Mouse (Mus musculus) midbrain, embryonic 12.5 days (tissue): Measurements from ENCODE around the gene Ezr. TPM values are rescaled to one million over a fixed set of nuclear protein-coding genes. Genes with fewer than 3 reads are reported as not detected.

ENCODE experiments used
- ATAC-seq: fragments of 200-750 bp; cut with Nextera tagmentation; 2 replicates; pipeline ENCODE4 v1.8.0; 2017; ENCODE audit warnings: low read depth, moderate TSS enrichment, moderate library complexity; ENCODE audit not compliant: low FRiP score
- H3K27ac ChIP-seq: fragments of 300-500 bp; sonication (generic); replicated peaks from 2 replicates; pipeline ENCODE4 v1.5.1; 2016; ENCODE audit warnings: mild to moderate bottlenecking
- H3K27me3 ChIP-seq: fragments of 300-500 bp; sonication (generic); 2 replicates; pipeline ENCODE4 v1.6.1; 2016; ENCODE audit warnings: mild to moderate bottlenecking
- H3K36me3 ChIP-seq: fragments of 300-500 bp; sonication (generic); 2 replicates; pipeline ENCODE4 v1.6.1; 2016
- H3K4me1 ChIP-seq: fragments of 300-500 bp; sonication (generic); 2 replicates; pipeline ENCODE4 v1.6.1; 2016
- H3K4me2 ChIP-seq: fragments of 300-500 bp; sonication (generic); replicated peaks from 2 replicates; pipeline ENCODE4 v1.6.1; 2016; ENCODE audit warnings: mild to moderate bottlenecking, moderate library complexity
- H3K4me3 ChIP-seq: fragments of 300-500 bp; sonication (generic); 2 replicates; pipeline ENCODE4 v1.5.1; 2016; ENCODE audit warnings: mild to moderate bottlenecking
- H3K9ac ChIP-seq: fragments of 300-500 bp; sonication (generic); replicated peaks from 2 replicates; pipeline ENCODE4 v1.6.1; 2016; ENCODE audit warnings: mild to moderate bottlenecking, moderate library complexity
- H3K9me3 ChIP-seq: fragments of 300-500 bp; sonication (generic); 2 replicates; pipeline ENCODE4 v1.6.1; 2016; ENCODE audit warnings: mild to moderate bottlenecking
- WGBS: fragments of 180-500 bp; shearing (Covaris S2); methylation state at CpG from one replicate; pipeline ENCODE4 v1.1.7; 2016; 5-methylcytosine and 5-hydroxymethylcytosine counted together
- polyA plus RNA-seq: library from polyadenylated mRNA; unstranded; fragments of >200 nt; fragmentation: Nextera tagmentation; extraction: Ambion mirVana; gene quantifications from 2 replicates; pipeline ENCODE4 v1.2.1, GENCODE M21; 2016

Gene Ezr
- polyA plus RNA-seq, 1 experiment from 2014 or later, result 53.2 TPM

DNA sequence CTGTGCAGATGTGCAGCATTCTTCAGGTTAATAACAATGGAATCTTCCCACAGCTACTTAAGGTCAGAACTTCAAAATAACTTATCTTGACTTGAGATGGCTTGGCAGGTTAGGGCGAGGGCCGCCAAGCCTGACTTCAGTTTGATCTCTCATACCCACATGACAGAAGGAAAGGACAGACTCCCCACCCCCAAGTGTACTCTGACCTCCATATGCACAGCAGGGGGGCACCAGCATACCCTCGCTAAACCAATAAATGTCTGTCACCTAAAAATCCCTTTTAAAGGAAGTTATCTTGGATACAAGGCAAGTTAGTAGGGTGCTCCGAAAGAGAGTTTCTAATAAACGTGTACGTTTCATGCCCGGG is 18.4 kb downstream of the Ezr start:
- 66% methylated on average over 7 of the region's 7 CpGs for WGBS
- Histone ChIP-seq H3K27ac (peak overlapping the region; percentile 46; the same call in 1 of the 2 replicates), H3K4me1 (peaks cover 46% of the 10 kb centered on the region), H3K9me3 (no peaks in the 10 kb centered on the region), H3K4me3 (no peak overlapping the region), H3K36me3 (no peaks in the 10 kb centered on the region), H3K4me2 (peak overlapping the region; percentile 19; the same call in 1 of the 2 replicates), H3K27me3 (peaks cover 12% of the 10 kb centered on the region; the same call in 1 of the 2 replicates), H3K9ac (no peak overlapping the region)
- no peak for ATAC-seq

DNA sequence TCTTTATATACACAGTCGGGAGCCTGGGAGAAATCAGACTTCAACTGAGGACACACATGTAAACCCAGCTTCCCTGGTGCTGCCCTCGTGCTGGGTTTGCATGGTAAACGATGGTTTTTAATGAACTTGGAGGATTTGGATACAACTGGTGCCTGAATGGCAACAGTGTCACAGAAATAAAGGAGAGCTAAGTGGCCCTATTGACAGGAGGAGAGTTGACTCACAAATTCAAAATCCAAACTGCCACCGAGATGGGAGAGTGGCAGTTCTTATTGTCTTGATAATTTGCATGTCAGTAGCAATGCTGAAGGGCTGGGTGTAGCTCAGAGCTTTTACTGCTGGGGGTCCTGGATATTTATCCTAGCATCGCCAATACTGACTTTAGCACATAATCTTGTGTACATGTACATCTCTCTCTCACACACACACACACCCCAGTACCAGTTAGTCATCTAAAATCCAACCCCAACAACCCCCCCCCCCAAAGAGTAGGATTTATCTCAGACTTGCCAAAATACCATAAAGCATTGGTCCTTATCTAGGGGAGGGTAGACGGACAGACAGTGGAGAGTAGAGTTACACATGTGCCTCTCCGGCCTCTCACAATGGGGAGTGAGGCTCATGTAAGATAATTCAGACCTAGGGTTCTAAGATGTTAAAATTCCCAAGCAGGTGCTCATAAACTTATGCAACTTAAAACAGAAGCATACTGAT is 18.9 kb downstream of the Ezr start:
- Histone ChIP-seq H3K9ac (no peak overlapping the region), H3K36me3 (no peaks in the 10 kb centered on the region), H3K4me3 (no peak overlapping the region), H3K27ac (peak overlapping the region; percentile 46; the same call in 1 of the 2 replicates), H3K27me3 (peaks cover 12% of the 10 kb centered on the region; the same call in 1 of the 2 replicates), H3K4me1 (peaks cover 49% of the 10 kb centered on the region), H3K4me2 (peak overlapping the region; percentile 19; the same call in 1 of the 2 replicates), H3K9me3 (no peaks in the 10 kb centered on the region)
- WGBS, result 19% methylated on average over 7 of the region's 7 CpGs
- peak; percentile 76 for ATAC-seq

DNA sequence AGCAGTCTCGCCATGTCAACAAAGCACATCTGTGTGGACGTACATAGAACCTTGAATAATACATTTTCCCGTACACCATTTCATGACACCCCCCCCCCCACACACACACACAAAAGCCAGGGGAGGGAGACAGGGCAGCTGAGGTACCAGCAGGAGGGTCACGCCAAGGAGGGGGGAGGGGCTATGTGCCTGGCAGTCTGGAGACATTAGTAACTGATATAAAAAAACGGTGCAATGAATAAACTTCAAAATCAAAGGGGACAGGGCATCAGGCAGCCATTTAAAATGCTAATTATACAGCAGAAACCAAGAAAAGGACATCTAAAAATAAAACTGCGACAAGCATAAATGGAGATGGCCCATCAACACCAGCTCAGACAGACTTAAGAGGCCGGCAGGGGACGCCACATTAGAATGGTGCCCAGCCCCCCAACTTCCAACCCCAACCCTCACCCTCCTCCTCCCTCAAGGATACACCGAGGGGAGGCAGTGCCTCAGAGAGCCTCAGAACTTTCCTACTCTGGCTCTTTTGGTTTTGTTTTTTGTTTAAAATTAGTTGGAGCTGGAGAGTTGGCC is 22.8 kb downstream of the Ezr start:
- Histone ChIP-seq H3K36me3 (no peaks in the 10 kb centered on the region), H3K27me3 (peaks cover 33% of the 10 kb centered on the region), H3K27ac (0 out of 2 replicates have a peak overlapping the region, but pooled peaks have one; percentile 11), H3K4me1 (peaks cover 38% of the 10 kb centered on the region), H3K9me3 (no peaks in the 10 kb centered on the region), H3K9ac (no peak overlapping the region), H3K4me3 (no peak overlapping the region), H3K4me2 (no peak overlapping the region)
- 38% methylated on average over 9 of the region's 9 CpGs for WGBS
- no peak for ATAC-seq

DNA sequence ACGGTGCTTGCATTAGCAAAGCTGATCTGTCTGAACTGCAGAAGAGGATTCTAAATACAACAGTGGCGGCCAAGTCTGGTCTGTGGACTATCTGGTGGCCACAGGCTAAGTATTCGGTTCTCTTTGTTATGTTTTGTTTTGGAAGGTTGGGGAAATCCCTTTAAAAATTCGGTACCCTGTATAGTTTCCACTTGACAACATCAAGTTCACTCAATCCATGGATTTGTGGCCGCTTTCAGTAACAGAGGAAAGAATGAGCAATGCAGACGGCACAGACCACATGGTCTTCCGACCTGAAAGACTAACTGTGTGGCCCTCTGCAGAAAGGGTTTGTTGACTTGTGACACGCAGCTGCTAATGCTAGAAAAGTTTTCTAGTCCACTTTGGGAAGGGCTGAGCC is 23.7 kb downstream of the Ezr start:
- ATAC-seq, result no peak

DNA sequence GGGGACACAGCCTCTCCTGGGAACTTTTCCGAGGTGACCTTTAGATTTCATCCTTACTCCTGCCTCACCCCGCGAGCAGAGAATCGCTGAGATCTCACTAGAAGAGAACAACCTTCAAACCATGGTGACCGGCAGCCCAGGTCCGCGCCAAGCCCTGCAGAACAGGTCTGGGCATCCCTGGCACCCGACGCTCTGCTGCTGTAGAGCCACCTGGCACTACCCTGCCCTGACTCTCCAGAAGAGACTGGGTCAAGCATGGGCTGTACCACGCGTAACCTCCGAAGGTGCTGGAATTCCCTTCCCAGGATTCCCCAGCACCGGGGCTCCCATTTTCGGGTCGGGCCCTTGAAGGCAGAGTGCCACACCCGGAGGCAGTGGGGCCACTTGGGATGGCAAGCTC is 24.7 kb downstream of the Ezr start:
- Histone ChIP-seq H3K9ac (no peak overlapping the region), H3K4me2 (no peak overlapping the region), H3K27me3 (peaks cover 33% of the 10 kb centered on the region), H3K4me1 (peaks cover 19% of the 10 kb centered on the region), H3K36me3 (no peaks in the 10 kb centered on the region), H3K4me3 (no peak overlapping the region), H3K27ac (no peak overlapping the region), H3K9me3 (no peaks in the 10 kb centered on the region)
- ATAC-seq, result no peak
- WGBS, result 95% methylated on average over 16 of the region's 16 CpGs

More for the DNA sequence above, 23.7 kb downstream of the Ezr start:
- Histone ChIP-seq H3K4me2 (no peak overlapping the region), H3K4me3 (no peak overlapping the region), H3K36me3 (no peaks in the 10 kb centered on the region), H3K4me1 (peaks cover 29% of the 10 kb centered on the region), H3K27ac (no peak overlapping the region), H3K9ac (no peak overlapping the region), H3K9me3 (no peaks in the 10 kb centered on the region), H3K27me3 (peaks cover 33% of the 10 kb centered on the region)
- 52% methylated on average over 8 of the region's 8 CpGs for WGBS

DNA sequence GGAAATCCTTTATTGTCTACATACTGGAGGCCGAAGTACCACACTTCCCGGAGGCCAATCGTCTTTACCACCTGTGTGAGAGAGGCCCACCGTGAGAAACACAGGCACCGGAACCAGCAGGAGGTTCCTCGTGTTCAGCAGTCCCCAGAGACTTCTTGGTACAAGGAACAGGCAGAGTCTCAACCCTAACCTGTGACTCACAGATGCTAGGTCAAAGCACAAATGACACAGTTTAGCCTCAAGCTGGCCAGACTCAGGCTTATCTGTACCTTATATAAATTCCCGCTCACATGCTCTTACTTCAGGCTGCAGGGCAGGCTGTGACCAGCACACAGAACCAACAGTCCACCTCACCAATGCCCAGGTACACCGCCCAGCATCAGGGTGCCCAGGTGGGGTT is 26.7 kb downstream of the Ezr start:
- H3K9me3 ChIP-seq, result no peaks in the 10 kb centered on the region
- peaks cover 20% of the 10 kb centered on the region for H3K4me1 ChIP-seq
- H3K4me3 ChIP-seq, result no peak overlapping the region
- no peaks in the 10 kb centered on the region for H3K36me3 ChIP-seq
- H3K9ac ChIP-seq, result no peak overlapping the region
- WGBS, result 88% methylated on average over 8 of the region's 8 CpGs
- no peak for ATAC-seq
- no peak overlapping the region for H3K4me2 ChIP-seq
- H3K27me3 ChIP-seq, result peaks cover 25% of the 10 kb centered on the region
- H3K27ac ChIP-seq, result no peak overlapping the region

DNA sequence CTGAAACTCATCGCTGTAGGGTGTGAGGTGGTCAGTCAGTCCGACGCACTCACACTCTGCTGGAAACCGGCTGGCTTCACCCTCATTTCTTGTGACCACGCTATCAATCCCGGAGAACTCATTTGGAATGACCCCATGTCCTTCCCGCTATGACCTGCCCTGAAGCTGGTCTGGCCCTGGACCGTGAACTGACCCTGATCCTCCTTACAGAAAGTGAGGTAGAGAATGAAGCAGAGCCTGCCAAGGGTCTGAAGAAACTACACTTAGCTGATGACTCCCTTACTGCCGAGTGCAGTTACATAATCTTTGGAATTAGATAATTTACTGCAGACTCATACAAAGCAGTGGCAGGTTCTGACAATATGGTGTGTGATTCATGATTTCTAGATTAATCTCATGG is 27.4 kb downstream of the Ezr start:
- Histone ChIP-seq H3K4me1 (peaks cover 19% of the 10 kb centered on the region), H3K9ac (no peak overlapping the region), H3K4me3 (no peak overlapping the region), H3K4me2 (no peak overlapping the region), H3K9me3 (no peaks in the 10 kb centered on the region), H3K27me3 (peaks cover 27% of the 10 kb centered on the region), H3K36me3 (no peaks in the 10 kb centered on the region), H3K27ac (no peak overlapping the region)
- 94% methylated on average over 9 of the region's 9 CpGs for WGBS
- no peak for ATAC-seq

DNA sequence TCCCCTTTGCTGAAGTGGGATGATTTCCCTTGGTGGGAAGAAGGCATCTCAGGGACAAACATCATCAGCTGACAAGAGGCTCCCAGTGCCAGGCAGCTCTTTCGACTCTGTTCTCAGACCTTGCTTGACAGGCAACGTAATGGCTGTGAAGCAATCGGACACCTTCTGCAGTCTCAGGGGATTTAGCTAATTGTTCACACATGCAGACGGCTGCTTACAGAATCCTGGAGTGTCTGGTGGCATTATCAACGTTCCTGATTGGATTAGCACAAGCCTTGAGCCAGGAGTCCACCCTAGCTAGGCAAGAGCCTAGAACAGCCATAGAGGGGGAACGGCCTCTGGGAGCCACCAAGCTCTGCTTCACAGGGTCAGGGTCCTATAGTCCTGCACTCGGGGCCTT is 30.2 kb downstream of the Ezr start:
- no peaks in the 10 kb centered on the region for H3K36me3 ChIP-seq
- no peak for ATAC-seq
- no peaks in the 10 kb centered on the region for H3K9me3 ChIP-seq
- no peak overlapping the region for H3K4me3 ChIP-seq
- H3K9ac ChIP-seq, result no peak overlapping the region
- WGBS, result 46% methylated on average over 7 of the region's 7 CpGs
- peaks cover 25% of the 10 kb centered on the region; the same call in 1 of the 2 replicates for H3K27me3 ChIP-seq
- H3K4me2 ChIP-seq, result no peak overlapping the region
- H3K27ac ChIP-seq, result no peak overlapping the region
- peaks cover 6% of the 10 kb centered on the region; the same call in 1 of the 2 replicates for H3K4me1 ChIP-seq

DNA sequence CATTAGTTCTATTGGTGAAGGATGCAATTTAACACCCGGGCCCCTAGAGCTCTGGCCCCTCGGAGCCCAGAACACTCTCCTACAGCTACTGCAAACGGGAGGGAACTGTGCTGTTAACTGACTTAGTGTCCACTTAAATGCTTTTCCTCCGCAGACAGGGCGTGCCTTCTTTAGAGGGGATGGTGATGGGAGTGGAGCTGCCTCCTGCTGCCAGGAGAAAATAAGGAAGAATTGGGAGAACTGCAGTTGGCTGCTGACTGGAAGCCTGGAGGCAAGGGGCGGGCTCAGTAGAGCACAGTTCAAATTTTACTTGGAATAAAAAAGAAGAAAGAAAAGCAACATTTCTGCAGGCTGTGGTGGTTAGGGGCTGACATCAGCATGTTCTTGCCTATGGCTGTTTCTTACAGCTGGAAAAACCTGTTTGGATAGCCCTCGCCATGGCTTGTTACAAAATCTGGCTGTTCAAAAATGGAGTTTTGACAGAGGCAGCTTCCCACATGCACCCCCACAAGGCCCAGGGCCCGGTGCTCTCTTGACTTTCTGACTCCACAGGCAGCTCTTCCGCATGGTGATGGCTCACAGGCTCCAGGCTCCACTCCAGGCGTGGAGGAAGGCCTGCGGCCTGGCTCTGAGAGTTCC is 31.2 kb downstream of the Ezr start:
- no peak overlapping the region for H3K27ac ChIP-seq
- H3K9ac ChIP-seq, result no peak overlapping the region
- no peak overlapping the region for H3K4me2 ChIP-seq
- H3K27me3 ChIP-seq, result peaks cover 24% of the 10 kb centered on the region; the same call in 1 of the 2 replicates
- H3K9me3 ChIP-seq, result no peaks in the 10 kb centered on the region
- no peak for ATAC-seq
- no peaks in the 10 kb centered on the region for H3K36me3 ChIP-seq
- peaks cover 15% of the 10 kb centered on the region for H3K4me1 ChIP-seq
- WGBS, result 85% methylated on average over 11 of the region's 11 CpGs
- no peak overlapping the region for H3K4me3 ChIP-seq

DNA sequence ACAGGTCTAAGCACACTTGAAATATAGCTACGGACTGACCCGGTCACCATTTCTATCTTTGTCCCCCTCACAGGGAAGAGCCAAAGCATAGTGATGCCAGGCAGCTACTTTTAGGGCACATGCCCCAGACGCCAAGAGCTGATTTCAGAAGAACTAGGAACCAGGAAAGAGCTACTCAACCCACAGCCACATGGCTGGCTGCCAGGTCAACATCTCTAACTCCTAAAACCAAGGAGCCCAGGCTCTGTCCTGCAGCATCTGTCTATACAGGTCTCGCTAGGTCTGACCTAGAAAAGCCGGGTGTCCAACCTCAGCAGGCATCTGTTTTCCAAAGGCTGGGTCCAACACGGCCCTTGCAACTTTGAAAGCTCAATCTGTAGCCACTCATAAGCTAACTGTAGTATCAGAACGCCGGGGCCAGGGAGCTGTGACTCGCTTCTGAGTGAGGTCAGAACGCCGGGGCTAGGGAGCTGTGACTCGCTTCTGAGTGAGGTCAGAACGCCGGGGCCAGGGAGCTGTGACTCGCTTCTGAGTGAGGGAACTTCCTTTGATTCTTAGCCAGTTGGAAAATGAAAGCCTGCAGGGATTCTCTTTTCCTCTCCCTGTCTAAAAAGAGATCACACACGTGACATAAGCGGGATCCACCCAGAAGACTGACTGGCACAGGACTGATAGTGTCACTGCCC is 33.7 kb downstream of the Ezr start:
- 95% methylated on average over 17 of the region's 17 CpGs for WGBS

DNA sequence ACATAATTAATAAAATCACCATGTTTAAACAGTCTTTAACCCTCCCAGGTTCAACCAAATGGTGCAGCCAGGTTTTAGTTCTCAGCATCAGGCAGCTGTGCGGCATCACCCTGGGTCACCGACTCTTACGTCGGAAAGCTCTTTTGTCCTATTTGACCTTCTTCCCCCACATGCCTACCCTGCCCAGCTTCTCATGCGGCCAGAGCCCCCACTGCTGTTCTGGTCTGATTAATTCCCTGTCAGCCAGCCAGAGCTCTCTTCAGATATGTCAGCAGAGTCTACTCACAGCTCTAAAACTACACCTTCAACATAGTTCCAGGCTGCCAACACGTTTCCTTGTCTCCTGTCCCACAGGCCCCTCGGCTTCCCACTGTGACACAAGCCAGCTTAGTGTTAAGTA is 35.1 kb downstream of the Ezr start:
- Histone ChIP-seq H3K27ac (no peak overlapping the region), H3K36me3 (no peaks in the 10 kb centered on the region), H3K4me1 (peaks cover 39% of the 10 kb centered on the region)

More for the DNA sequence above, 33.7 kb downstream of the Ezr start:
- Histone ChIP-seq H3K9ac (no peak overlapping the region), H3K4me3 (no peak overlapping the region), H3K4me2 (no peak overlapping the region), H3K9me3 (no peaks in the 10 kb centered on the region), H3K36me3 (no peaks in the 10 kb centered on the region), H3K27me3 (peaks cover 33% of the 10 kb centered on the region), H3K4me1 (peaks cover 30% of the 10 kb centered on the region), H3K27ac (no peak overlapping the region)
- no peak for ATAC-seq

More for the DNA sequence above, 35.1 kb downstream of the Ezr start:
- WGBS, result 37% methylated on average over 7 of the region's 7 CpGs
- no peak overlapping the region for H3K4me2 ChIP-seq
- no peak for ATAC-seq
- H3K9ac ChIP-seq, result no peak overlapping the region
- H3K4me3 ChIP-seq, result no peak overlapping the region
- no peaks in the 10 kb centered on the region for H3K9me3 ChIP-seq
- H3K27me3 ChIP-seq, result peaks cover 43% of the 10 kb centered on the region
